Mouse (Mus musculus): Measurements from ENCODE around the gene S100a10. TPM values are rescaled to one million over a fixed set of nuclear protein-coding genes. Genes with fewer than 3 reads are reported as not detected.
A peak's percentile ranks its signal among the peaks of the same experiment; 100 is the strongest.
"Not testable (repeated sequence)": the region's sequence is repeated elsewhere in the genome, so short reads cannot be mapped to it uniquely, and the experiment has no call there.

The S100a10 gene
- polyA plus RNA-seq, 1 experiment from 2014 or later: 201 TPM

DNA sequence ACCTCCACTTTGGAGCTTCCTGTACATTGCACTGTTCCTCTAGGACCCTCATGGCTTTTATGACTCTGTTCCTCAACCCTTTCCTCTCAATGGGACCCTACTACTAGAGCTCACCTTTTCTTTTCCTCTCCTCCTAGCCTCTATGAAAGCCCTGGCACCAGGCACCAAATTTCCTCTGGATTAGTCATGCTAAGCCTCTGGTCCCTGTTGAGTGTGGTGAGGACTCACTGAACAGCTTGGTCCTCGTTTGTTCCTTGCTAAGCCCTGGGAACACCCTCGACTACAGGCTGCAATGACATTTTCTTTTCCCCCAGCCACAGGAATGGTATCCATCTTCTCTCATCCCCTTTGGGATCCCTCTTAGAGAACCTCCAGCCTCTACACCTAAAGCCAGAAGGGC lies 13.4 kb upstream of the S100a10 start:
- WGBS: 79% methylated on average over 2 of the region's 2 CpGs
- Histone ChIP-seq H3K27me3 (ENCODE audit: control insufficient read depth, insufficient read depth, low read length) (no peaks in the 10 kb centered on the region), H3K4me3 (replicated peaks; ENCODE audit: low read length) (no peak overlapping the region), H3K36me3 (replicated peaks; ENCODE audit: control insufficient read depth, insufficient read depth) (no peaks in the 10 kb centered on the region), H3K4me2 (replicated peaks) (no peak overlapping the region), H3K27ac (no peak overlapping the region), H3K4me1 (replicated peaks; ENCODE audit: control insufficient read depth, insufficient read depth, low read length) (no peaks in the 10 kb centered on the region), H3K9ac (no peak overlapping the region), H3K9me3 (ENCODE audit: control insufficient read depth, low read length) (no peaks in the 10 kb centered on the region)
- ATAC-seq (ENCODE audit: low FRiP score) (no peak), DNase-seq (ENCODE audit: low spot score) (no peak)

GRCm38 (mm10) chr3:93544170-93544569 lies 10.7 kb upstream of the S100a10 start:
- not testable (repeated sequence) for H3K36me3 ChIP-seq (replicated peaks; ENCODE audit: control insufficient read depth, insufficient read depth); H3K4me2 ChIP-seq (replicated peaks); H3K4me1 ChIP-seq (replicated peaks; ENCODE audit: control insufficient read depth, insufficient read depth, low read length); H3K9ac ChIP-seq; H3K9me3 ChIP-seq (ENCODE audit: control insufficient read depth, low read length); H3K27ac ChIP-seq; DNase-seq (ENCODE audit: low spot score); H3K27me3 ChIP-seq (ENCODE audit: control insufficient read depth, insufficient read depth, low read length); ATAC-seq (ENCODE audit: low FRiP score); H3K4me3 ChIP-seq (replicated peaks; ENCODE audit: low read length)
- 85% methylated on average over 6 of the region's 6 CpGs for WGBS

GRCm38 (mm10) chr3:93547099-93547648 lies 7.7 kb upstream of the S100a10 start:
- no peak overlapping the region for H3K4me3 ChIP-seq (replicated peaks; ENCODE audit: low read length)
- no peaks in the 10 kb centered on the region for H3K27me3 ChIP-seq (ENCODE audit: control insufficient read depth, insufficient read depth, low read length)
- WGBS: 32% methylated on average over 7 of the region's 7 CpGs
- no peaks in the 10 kb centered on the region for H3K36me3 ChIP-seq (replicated peaks; ENCODE audit: control insufficient read depth, insufficient read depth)
- no peak overlapping the region for H3K27ac ChIP-seq
- H3K9ac ChIP-seq: no peak overlapping the region
- DNase-seq (ENCODE audit: low spot score): peak; percentile 86
- H3K4me1 ChIP-seq (replicated peaks; ENCODE audit: control insufficient read depth, insufficient read depth, low read length): no peaks in the 10 kb centered on the region
- ATAC-seq (ENCODE audit: low FRiP score): peak; percentile 64
- no peaks in the 10 kb centered on the region for H3K9me3 ChIP-seq (ENCODE audit: control insufficient read depth, low read length)
- H3K4me2 ChIP-seq (replicated peaks): no peak overlapping the region

- H3K4me3 ChIP-seq (replicated peaks; ENCODE audit: low read length): no peak overlapping the region
- 78% methylated on average over 20 of the region's 20 CpGs for WGBS
These were observed 6.9 kb upstream of the S100a10 start for GRCm38 (mm10) chr3:93547749-93548540.

DNA sequence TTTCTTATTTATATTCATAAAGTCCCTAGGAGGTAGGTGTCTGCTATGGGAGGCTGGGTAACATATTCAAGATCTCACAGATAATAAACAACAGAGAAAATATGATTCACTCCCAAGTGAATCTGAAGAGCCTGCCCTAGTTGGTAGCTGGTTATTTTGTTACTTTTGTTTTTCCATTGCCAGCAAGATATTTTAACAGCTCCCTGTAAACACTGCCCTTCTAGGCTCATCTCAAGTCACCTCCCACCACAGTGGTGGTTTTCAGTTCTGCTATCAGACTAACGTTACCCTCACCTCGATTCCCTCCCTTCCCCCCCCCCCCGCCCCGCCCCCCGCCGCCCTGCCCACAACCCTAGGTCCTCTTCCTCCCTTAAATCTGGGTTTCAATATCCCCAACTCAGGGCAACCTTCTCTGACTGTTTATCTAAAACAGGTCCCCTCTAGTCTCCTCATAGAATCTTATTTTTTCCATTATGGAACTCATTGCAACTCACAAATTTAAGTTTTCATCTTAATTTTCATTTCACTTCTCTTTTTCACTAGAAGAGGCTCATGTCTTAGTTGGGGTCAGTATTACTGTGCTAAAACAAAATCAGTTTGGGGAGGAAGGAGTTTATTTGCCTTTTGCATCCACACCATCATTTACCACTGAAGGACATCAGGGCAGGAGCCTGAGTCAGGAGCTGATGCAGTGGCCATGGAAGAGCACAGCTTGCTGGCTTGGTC lies 6.2 kb upstream of the S100a10 start:
- Histone ChIP-seq H3K27me3 (ENCODE audit: control insufficient read depth, insufficient read depth, low read length) (no peaks in the 10 kb centered on the region), H3K27ac (no peak overlapping the region), H3K9ac (no peak overlapping the region), H3K9me3 (ENCODE audit: control insufficient read depth, low read length) (no peaks in the 10 kb centered on the region), H3K4me1 (replicated peaks; ENCODE audit: control insufficient read depth, insufficient read depth, low read length) (no peaks in the 10 kb centered on the region), H3K4me2 (replicated peaks) (no peak overlapping the region), H3K4me3 (replicated peaks; ENCODE audit: low read length) (no peak overlapping the region), H3K36me3 (replicated peaks; ENCODE audit: control insufficient read depth, insufficient read depth) (no peaks in the 10 kb centered on the region)
- 77% methylated on average over 4 of the region's 6 CpGs for WGBS
- DNase-seq (ENCODE audit: low spot score): no peak
- no peak for ATAC-seq (ENCODE audit: low FRiP score)

More at GRCm38 (mm10) chr3:93547749-93548540, 6.9 kb upstream of the S100a10 start:
- no peaks in the 10 kb centered on the region for H3K9me3 ChIP-seq (ENCODE audit: control insufficient read depth, low read length)
- H3K9ac ChIP-seq: no peak overlapping the region
- no peaks in the 10 kb centered on the region for H3K27me3 ChIP-seq (ENCODE audit: control insufficient read depth, insufficient read depth, low read length)
- no peaks in the 10 kb centered on the region for H3K4me1 ChIP-seq (replicated peaks; ENCODE audit: control insufficient read depth, insufficient read depth, low read length)
- H3K27ac ChIP-seq: no peak overlapping the region
- DNase-seq (ENCODE audit: low spot score) (no peak), ATAC-seq (ENCODE audit: low FRiP score) (no peak)
- no peak overlapping the region for H3K4me2 ChIP-seq (replicated peaks)
- H3K36me3 ChIP-seq (replicated peaks; ENCODE audit: control insufficient read depth, insufficient read depth): no peaks in the 10 kb centered on the region

- Histone ChIP-seq H3K9ac (no peak overlapping the region), H3K4me2 (replicated peaks) (no peak overlapping the region), H3K9me3 (ENCODE audit: control insufficient read depth, low read length) (no peaks in the 10 kb centered on the region), H3K4me1 (replicated peaks; ENCODE audit: control insufficient read depth, insufficient read depth, low read length) (peaks cover 5% of the 10 kb centered on the region; the same call in 1 of the 2 replicates), H3K36me3 (replicated peaks; ENCODE audit: control insufficient read depth, insufficient read depth) (no peaks in the 10 kb centered on the region), H3K4me3 (replicated peaks; ENCODE audit: low read length) (no peak overlapping the region), H3K27me3 (ENCODE audit: control insufficient read depth, insufficient read depth, low read length) (peaks cover 4% of the 10 kb centered on the region), H3K27ac (no peak overlapping the region)
- WGBS: 88% methylated on average over 4 of the region's 4 CpGs
- ATAC-seq (ENCODE audit: low FRiP score) (no peak), DNase-seq (ENCODE audit: low spot score) (no peak)
These were observed 4.9 kb upstream of the S100a10 start for GRCm38 (mm10) chr3:93549986-93550385.

GRCm38 (mm10) chr3:93551950-93552901 lies 2.7 kb upstream of the S100a10 start:
- H3K9me3 ChIP-seq (ENCODE audit: control insufficient read depth, low read length): no peaks in the 10 kb centered on the region
- no peak for ATAC-seq (ENCODE audit: low FRiP score)
- no peak overlapping the region for H3K4me2 ChIP-seq (replicated peaks)
- no peak overlapping the region for H3K4me3 ChIP-seq (replicated peaks; ENCODE audit: low read length)
- H3K4me1 ChIP-seq (replicated peaks; ENCODE audit: control insufficient read depth, insufficient read depth, low read length): peaks cover 10% of the 10 kb centered on the region
- DNase-seq (ENCODE audit: low spot score): no peak
- WGBS: 83% methylated on average over 5 of the region's 5 CpGs
- no peak overlapping the region for H3K27ac ChIP-seq
- no peak overlapping the region for H3K9ac ChIP-seq
- no peaks in the 10 kb centered on the region for H3K36me3 ChIP-seq (replicated peaks; ENCODE audit: control insufficient read depth, insufficient read depth)
- peaks cover 13% of the 10 kb centered on the region for H3K27me3 ChIP-seq (ENCODE audit: control insufficient read depth, insufficient read depth, low read length)

GRCm38 (mm10) chr3:93553311-93553710 lies 1.6 kb upstream of the S100a10 start:
- H3K4me1 ChIP-seq (replicated peaks; ENCODE audit: control insufficient read depth, insufficient read depth, low read length): peaks cover 10% of the 10 kb centered on the region
- no peak overlapping the region for H3K27ac ChIP-seq
- no peaks in the 10 kb centered on the region for H3K9me3 ChIP-seq (ENCODE audit: control insufficient read depth, low read length)
- no peak overlapping the region for H3K4me3 ChIP-seq (replicated peaks; ENCODE audit: low read length)
- no peaks in the 10 kb centered on the region for H3K36me3 ChIP-seq (replicated peaks; ENCODE audit: control insufficient read depth, insufficient read depth)
- H3K9ac ChIP-seq: no peak overlapping the region
- peaks cover 13% of the 10 kb centered on the region for H3K27me3 ChIP-seq (ENCODE audit: control insufficient read depth, insufficient read depth, low read length)
- ATAC-seq (ENCODE audit: low FRiP score) (no peak), DNase-seq (ENCODE audit: low spot score) (no peak)
- whole genome bisulfite sequencing: 91% methylated on average over 2 of the region's 2 CpGs
- no peak overlapping the region for H3K4me2 ChIP-seq (replicated peaks)

All from hindbrain, embryonic 14.5 days (tissue).